Mouse (Mus musculus) CD4-positive, CD25-positive, alpha-beta regulatory T cell, adult 2 months (primary cell): ENCODE data around the gene Olfr995.

Experiments
- DNase-seq: peaks from one replicate; pipeline ENCODE4 v3.0.0-alpha.2; 2012; ENCODE audit warnings: low read depth, low spot score

The Olfr995 gene

GRCm38 (mm10) chr2:85443539-85443938, at the start of gene Olfr995:
Gene Olfr995, minus strand, starts transcription at chr2:85443639.
- DNase-seq = no peak

- no peak for DNase-seq
Observed at GRCm38 (mm10) chr2:85490396-85490795, 47.0 kb upstream of the Olfr995 start.

GRCm38 (mm10) chr2:85466801-85467325, 23.4 kb upstream of the Olfr995 start:
- DNase-seq = no peak

GRCm38 (mm10) chr2:85442546-85442945, 893 bp downstream of the Olfr995 start:
- no peak for DNase-seq

- DNase-seq = no peak
Observed at GRCm38 (mm10) chr2:85436351-85436750, 7.1 kb downstream of the Olfr995 start, which contains the start of gene Olfr994. Gene Olfr994, minus strand, starts transcription at chr2:85436451.

GRCm38 (mm10) chr2:85425893-85426292, 17.5 kb downstream of the Olfr995 start:
- DNase-seq = no peak

GRCm38 (mm10) chr2:85414777-85415176, 28.7 kb downstream of the Olfr995 start, which contains the start of gene Olfr993:
Gene Olfr993, minus strand, starts transcription at chr2:85414877.
- no peak for DNase-seq

GRCm38 (mm10) chr2:85409369-85409768, 34.1 kb downstream of the Olfr995 start, which contains the start of gene Olfr992:
Gene Olfr992, minus strand, starts transcription at chr2:85409469.
- no peak for DNase-seq
